Mouse (Mus musculus): ENCODE measurements around the gene Ncor1. TPM values are rescaled to one million over a fixed set of nuclear protein-coding genes. Genes with fewer than 3 reads are reported as not detected.
A peak's percentile ranks its signal among the peaks of the same experiment; 100 is the strongest.
"Not testable (repeated sequence)": the region's sequence is repeated elsewhere in the genome, so short reads cannot be mapped to it uniquely, and the experiment has no call there.

Gene Ncor1
- polyA plus RNA-seq, 1 experiment from 2014 or later = 170 TPM

DNA sequence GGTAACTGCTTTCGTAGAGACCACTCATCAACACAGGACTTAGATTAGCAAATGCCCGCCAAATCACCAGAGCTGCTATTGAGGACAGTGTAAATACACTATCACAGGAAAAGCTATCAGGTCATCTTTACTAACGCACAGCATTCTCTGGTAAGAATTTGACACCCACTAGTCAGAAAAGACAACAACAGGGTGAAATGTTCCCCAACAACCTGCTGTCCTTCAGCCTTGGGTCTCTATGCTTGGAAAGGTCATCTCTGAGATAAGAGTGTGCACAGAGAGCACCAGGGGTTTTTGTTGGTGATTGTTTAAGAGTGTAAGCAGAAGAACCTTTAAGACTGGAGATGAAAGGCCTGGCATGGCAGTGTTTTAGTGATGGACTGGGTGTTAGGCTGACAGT lies 134.7 kb downstream of the Ncor1 start:
- Histone ChIP-seq H3K9me3 (replicated peaks) (no peaks in the 10 kb centered on the region), H3K36me3 (ENCODE audit: poor library complexity, severe bottlenecking) (peaks cover 89% of the 10 kb centered on the region), H3K27me3 (no peaks in the 10 kb centered on the region), H3K27ac (no peak overlapping the region), H3K9ac (no peak overlapping the region), H3K4me1 (no peaks in the 10 kb centered on the region), H3K4me2 (no peak overlapping the region), H3K4me3 (no peak overlapping the region)
- no peak for ATAC-seq
- 94% methylated on average over 3 of the region's 3 CpGs for WGBS

DNA sequence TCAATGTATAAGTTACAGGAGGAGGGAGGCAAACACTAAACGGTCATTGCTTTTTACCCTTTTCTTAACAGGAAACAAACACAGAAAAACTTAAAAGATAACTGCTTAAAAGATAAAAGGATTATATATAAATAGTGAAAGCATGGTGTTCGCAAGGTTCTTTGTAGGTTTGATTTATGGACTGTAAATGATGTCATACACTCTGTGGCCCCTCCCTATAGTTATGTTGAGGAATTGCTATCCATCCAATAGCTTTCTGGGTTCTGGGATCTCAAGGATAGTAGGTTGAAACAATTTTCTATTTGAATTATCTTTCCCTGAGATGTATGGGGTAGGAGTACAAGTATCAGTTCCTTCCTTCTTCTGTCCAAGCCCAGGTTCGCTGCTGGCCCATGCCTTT lies 138.2 kb downstream of the Ncor1 start:
- H3K4me1 ChIP-seq = no peaks in the 10 kb centered on the region
- H3K9me3 ChIP-seq (replicated peaks) = no peaks in the 10 kb centered on the region
- H3K36me3 ChIP-seq (ENCODE audit: poor library complexity, severe bottlenecking) = peaks cover 90% of the 10 kb centered on the region
- no peak overlapping the region for H3K4me2 ChIP-seq
- H3K27me3 ChIP-seq = no peaks in the 10 kb centered on the region
- H3K4me3 ChIP-seq = no peak overlapping the region
- H3K27ac ChIP-seq = no peak overlapping the region
- WGBS = 88% methylated on average over 3 of the region's 3 CpGs
- H3K9ac ChIP-seq = no peak overlapping the region
- ATAC-seq = no peak

DNA sequence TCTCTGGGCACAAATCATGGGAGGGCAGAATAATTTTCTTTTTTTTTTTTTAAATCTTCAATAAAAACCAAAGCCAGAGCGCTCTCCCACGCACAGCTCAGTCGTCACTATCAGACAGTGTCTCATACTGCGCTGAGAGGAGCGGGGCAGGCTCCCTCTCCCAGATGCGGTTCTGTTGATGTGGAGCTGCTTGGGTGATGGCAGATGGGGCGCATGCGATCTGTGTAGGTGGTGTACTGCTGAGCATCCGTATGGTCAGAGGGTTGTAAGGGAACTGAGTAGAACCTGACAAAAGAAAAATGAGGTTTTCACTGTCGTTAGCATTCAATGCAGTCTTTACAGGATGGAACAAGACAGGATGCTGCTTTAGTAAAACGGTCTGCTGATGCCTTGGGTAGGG lies 140.6 kb downstream of the Ncor1 start:
- no peaks in the 10 kb centered on the region for H3K4me1 ChIP-seq
- H3K4me3 ChIP-seq = no peak overlapping the region
- H3K4me2 ChIP-seq = no peak overlapping the region
- H3K27me3 ChIP-seq = no peaks in the 10 kb centered on the region
- ATAC-seq = no peak
- WGBS = 88% methylated on average over 11 of the region's 11 CpGs
- H3K27ac ChIP-seq = peak overlapping the region; percentile 19; the same call in 1 of the 2 replicates
- H3K36me3 ChIP-seq (ENCODE audit: poor library complexity, severe bottlenecking) = peaks cover 96% of the 10 kb centered on the region
- no peak overlapping the region for H3K9ac ChIP-seq
- H3K9me3 ChIP-seq (replicated peaks) = no peaks in the 10 kb centered on the region

DNA sequence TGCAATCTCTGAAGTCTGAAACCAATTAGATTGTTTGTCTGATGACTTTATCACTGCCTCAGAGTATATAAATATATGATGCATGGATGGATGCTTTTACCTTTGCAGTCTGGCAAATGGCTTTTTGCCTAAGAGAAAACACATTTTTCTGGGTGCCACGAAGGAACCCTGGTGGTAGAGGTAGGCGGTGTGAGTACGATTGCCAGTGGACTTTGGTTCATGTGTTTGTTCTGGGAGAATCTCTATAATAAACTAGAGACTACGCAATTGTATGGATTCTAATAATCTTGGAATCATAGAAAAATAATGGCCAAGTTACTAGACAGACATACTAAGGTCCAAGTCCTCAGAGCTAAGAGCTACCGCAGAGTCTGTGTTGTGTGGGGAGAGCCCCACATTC lies 143.4 kb downstream of the Ncor1 start:
- Histone ChIP-seq H3K27ac (no peak overlapping the region), H3K4me2 (no peak overlapping the region), H3K4me3 (no peak overlapping the region), H3K9me3 (replicated peaks) (no peaks in the 10 kb centered on the region), H3K4me1 (no peaks in the 10 kb centered on the region), H3K9ac (no peak overlapping the region), H3K36me3 (ENCODE audit: poor library complexity, severe bottlenecking) (peaks cover 91% of the 10 kb centered on the region), H3K27me3 (no peaks in the 10 kb centered on the region)
- no peak for ATAC-seq
- WGBS = 97% methylated on average over 5 of the region's 5 CpGs

DNA sequence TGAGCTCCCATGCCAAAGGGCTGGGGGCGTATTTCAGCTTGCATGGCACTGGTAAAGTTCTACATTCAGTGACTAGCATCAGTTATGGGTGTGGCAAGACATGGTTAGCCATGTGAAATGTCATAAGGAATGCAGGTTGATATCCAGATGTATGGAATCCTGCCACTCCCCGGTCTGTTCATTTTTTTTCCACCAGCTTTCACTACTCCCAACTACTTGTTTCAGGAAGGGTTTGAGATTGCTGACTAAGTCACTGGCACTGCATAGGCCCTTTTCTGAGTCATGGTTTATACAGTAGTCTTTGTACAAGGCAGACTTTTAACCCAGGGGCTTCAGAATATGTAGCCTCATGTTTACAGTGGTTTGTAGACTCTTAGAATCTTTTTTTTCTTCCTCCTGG lies 149.0 kb downstream of the Ncor1 start:
- no peaks in the 10 kb centered on the region for H3K9me3 ChIP-seq (replicated peaks)
- H3K4me2 ChIP-seq = no peak overlapping the region
- no peaks in the 10 kb centered on the region for H3K4me1 ChIP-seq
- 94% methylated on average over 2 of the region's 2 CpGs for WGBS
- no peak overlapping the region for H3K9ac ChIP-seq
- H3K4me3 ChIP-seq = no peak overlapping the region
- peaks cover 66% of the 10 kb centered on the region for H3K36me3 ChIP-seq (ENCODE audit: poor library complexity, severe bottlenecking)
- ATAC-seq = no peak
- H3K27ac ChIP-seq = no peak overlapping the region
- no peaks in the 10 kb centered on the region for H3K27me3 ChIP-seq

DNA sequence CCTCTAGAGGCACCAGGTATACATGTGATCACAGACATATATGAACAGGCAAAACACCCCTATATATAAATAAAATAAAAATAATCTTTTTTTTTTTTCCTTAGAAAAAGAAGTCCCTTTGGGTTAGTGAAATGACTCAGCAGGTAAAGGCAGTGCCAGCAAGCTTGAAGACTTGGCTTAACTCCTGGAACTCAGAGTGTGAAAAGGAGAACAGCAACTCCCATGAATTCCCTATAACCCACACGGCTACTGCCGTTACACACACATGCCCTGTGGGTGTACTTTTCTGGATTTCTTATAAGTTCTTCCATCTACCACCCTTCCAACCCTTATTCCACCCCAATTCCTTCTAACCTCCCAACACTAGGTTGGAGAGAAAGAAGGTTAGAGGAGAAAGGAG lies 152.5 kb downstream of the Ncor1 start:
- Histone ChIP-seq H3K4me2 (no peak overlapping the region), H3K4me1 (no peaks in the 10 kb centered on the region), H3K27ac (no peak overlapping the region), H3K36me3 (ENCODE audit: poor library complexity, severe bottlenecking) (peaks cover 35% of the 10 kb centered on the region), H3K9me3 (replicated peaks) (no peaks in the 10 kb centered on the region), H3K27me3 (no peaks in the 10 kb centered on the region), H3K4me3 (no peak overlapping the region), H3K9ac (no peak overlapping the region)
- no peak for ATAC-seq
- 98% methylated on average over 2 of the region's 2 CpGs for WGBS

DNA sequence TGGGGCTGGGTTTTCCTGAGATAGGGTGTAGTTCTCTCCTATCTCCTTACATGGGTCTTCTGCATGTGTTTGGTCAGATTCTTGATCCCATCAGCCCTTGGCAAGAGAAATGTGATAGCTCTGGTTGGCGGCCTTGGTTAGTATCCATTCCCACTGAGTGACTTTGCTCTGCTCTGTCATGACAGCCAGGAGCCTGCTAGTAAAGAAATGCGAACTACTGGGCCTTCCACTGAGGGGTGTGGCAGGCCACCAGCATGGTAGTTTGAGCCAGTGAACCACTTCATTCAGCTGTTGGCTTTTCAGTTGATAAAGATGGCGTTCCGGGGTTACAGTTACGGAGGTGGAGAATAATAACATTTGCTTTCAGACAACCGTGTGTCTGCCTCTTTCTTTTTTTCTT lies 159.5 kb downstream of the Ncor1 start:
- Histone ChIP-seq H3K36me3 (ENCODE audit: poor library complexity, severe bottlenecking) (peaks cover 20% of the 10 kb centered on the region; the same call in 1 of the 2 replicates), H3K27me3 (no peaks in the 10 kb centered on the region), H3K9me3 (replicated peaks) (no peaks in the 10 kb centered on the region), H3K9ac (no peak overlapping the region), H3K4me3 (no peak overlapping the region), H3K4me2 (no peak overlapping the region), H3K27ac (no peak overlapping the region), H3K4me1 (no peaks in the 10 kb centered on the region)
- WGBS = 87% methylated on average over 6 of the region's 6 CpGs
- ATAC-seq = no peak

DNA sequence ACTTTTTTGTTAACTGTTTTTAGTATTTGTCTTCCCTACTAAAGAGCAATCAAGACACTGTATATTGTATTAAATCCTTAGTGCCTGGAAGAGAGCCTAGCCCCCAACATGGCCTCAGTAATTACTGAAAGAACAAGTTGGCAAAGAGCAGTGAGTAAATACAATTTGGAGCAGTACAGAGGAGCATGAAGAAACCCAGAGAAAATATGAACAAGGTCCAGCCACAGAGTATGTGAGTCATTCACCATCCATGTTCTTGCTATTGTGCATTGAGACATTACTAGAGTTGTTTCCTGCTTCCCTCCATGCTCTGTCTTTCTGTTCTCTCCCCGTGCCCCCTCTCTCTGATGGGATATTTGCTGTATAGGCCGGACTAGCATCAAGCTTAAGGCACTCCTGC lies 164.2 kb downstream of the Ncor1 start:
- Histone ChIP-seq H3K4me3 (no peak overlapping the region), H3K4me1 (no peaks in the 10 kb centered on the region), H3K36me3 (ENCODE audit: poor library complexity, severe bottlenecking) (peaks cover 51% of the 10 kb centered on the region), H3K27me3 (no peaks in the 10 kb centered on the region), H3K9me3 (replicated peaks) (no peaks in the 10 kb centered on the region), H3K27ac (no peak overlapping the region), H3K9ac (no peak overlapping the region), H3K4me2 (no peak overlapping the region)
- ATAC-seq = no peak
- 91% methylated on average over 2 of the region's 2 CpGs for WGBS

DNA sequence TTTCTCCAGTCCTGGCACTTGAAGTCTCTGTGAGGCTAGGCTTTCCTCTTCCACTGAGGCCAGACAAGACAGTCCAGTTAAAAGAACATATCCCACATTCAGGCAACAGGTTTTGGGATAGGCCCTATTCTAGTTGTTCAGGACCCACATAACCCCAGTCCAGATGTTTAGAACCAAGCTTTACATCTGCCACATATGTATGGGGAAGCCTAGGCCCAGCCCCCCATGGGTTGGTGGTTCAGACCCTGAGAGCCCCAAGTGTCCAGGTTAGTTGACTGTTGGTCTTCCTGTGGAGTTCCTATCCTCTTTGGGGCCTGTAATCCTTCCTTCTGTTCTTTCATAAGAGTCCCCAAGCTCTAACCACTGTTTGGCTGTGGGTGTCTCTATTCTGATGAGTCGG lies 170.6 kb downstream of the Ncor1 start:
- no peaks in the 10 kb centered on the region for H3K4me1 ChIP-seq
- no peak overlapping the region for H3K4me3 ChIP-seq
- ATAC-seq = no peak
- no peaks in the 10 kb centered on the region for H3K9me3 ChIP-seq (replicated peaks)
- no peaks in the 10 kb centered on the region for H3K27me3 ChIP-seq
- H3K9ac ChIP-seq = no peak overlapping the region
- no peak overlapping the region for H3K4me2 ChIP-seq
- 94% methylated on average over 1 of the region's 1 CpGs for WGBS
- H3K36me3 ChIP-seq (ENCODE audit: poor library complexity, severe bottlenecking) = peaks cover 69% of the 10 kb centered on the region
- H3K27ac ChIP-seq = no peak overlapping the region

DNA sequence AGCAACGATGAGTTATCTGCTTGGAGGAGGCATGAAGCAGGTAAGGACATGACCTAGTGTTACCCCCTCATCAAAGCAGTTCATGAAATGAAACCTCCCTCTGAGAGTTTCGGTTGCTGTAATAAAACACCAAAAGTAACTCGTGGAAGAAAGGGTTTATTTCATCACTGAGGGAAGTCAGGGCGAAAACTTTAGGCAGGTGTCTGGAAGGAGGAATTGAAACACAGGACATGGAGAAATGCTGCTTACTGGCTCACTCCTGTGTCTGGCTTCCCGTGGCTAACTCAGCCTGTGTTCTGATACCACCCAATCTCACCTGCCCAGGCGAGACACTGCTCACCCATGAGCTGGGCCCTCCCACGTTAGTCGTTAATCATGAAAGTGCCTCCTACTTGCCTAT lies 173.3 kb downstream of the Ncor1 start:
- Histone ChIP-seq H3K9ac (no peak overlapping the region), H3K4me3 (no peak overlapping the region), H3K9me3 (replicated peaks) (no peaks in the 10 kb centered on the region), H3K27me3 (no peaks in the 10 kb centered on the region), H3K36me3 (ENCODE audit: poor library complexity, severe bottlenecking) (peaks cover 54% of the 10 kb centered on the region), H3K4me1 (peaks cover 10% of the 10 kb centered on the region), H3K4me2 (no peak overlapping the region), H3K27ac (no peak overlapping the region)
- WGBS = 93% methylated on average over 8 of the region's 8 CpGs
- no peak for ATAC-seq

DNA sequence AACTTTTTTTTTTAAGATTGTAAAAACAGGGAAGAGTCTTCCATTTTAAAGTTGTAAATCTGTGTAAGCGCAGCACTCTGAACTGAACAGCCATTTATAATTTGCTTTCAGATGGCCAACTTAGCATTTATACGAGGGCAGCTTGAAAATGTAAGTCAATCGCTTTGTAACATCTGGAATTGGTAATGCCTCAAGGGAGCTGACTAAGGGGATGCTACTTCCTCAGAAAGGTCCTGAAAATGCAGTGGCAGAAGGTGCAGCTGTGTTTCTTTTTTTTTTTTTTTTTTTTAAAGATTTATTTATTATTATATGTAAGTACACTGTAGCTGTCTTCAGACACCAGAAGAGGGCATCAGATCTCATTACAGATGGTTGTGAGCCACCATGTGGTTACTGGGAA lies 174.3 kb downstream of the Ncor1 start:
- WGBS = 95% methylated on average over 3 of the region's 3 CpGs
- H3K27ac ChIP-seq; H3K9me3 ChIP-seq (replicated peaks); H3K27me3 ChIP-seq; H3K9ac ChIP-seq; ATAC-seq; H3K4me3 ChIP-seq; H3K4me2 ChIP-seq: not testable (repeated sequence)
- H3K36me3 ChIP-seq (ENCODE audit: poor library complexity, severe bottlenecking) = peaks cover 45% of the 10 kb centered on the region
- H3K4me1 ChIP-seq = peaks cover 10% of the 10 kb centered on the region

DNA sequence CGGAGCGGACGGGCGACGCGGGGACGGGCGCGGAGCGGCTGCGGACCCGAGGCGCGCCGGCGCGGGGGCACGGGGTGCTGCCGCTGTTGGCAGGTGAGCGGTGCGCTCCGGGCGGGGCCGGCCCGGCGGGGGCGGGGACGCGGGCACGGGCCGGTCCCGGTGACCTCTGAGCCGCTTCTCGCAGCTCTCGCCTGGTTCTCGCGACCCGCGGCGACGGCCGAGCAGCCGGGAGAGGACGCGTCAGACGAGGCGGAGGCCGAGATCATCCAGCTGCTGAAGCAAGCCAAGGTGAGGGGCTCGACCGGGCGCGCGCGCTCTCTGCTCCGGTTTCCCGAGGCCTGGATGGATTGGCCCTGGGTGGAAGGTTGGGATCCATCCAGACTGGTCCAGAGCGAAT lies 176.7 kb downstream of the Ncor1 start:
- WGBS = 1% methylated on average over 43 of the region's 57 CpGs
- H3K9me3 ChIP-seq (replicated peaks) = no peaks in the 10 kb centered on the region

More for the DNA sequence above, 176.7 kb downstream of the Ncor1 start:
- peak overlapping the region; percentile 89 for H3K9ac ChIP-seq
- H3K4me3 ChIP-seq = peak overlapping the region; percentile 94
- H3K4me2 ChIP-seq = peak overlapping the region; percentile 83
- peaks cover 10% of the 10 kb centered on the region for H3K4me1 ChIP-seq
- H3K36me3 ChIP-seq (ENCODE audit: poor library complexity, severe bottlenecking) = peaks cover 25% of the 10 kb centered on the region; the same call in 1 of the 2 replicates
- ATAC-seq = peak; percentile 65; the same call in 1 of the 2 replicates
- H3K27me3 ChIP-seq = no peaks in the 10 kb centered on the region
- peak overlapping the region; percentile 87 for H3K27ac ChIP-seq
